Mouse (Mus musculus) MEL (cell line): ENCODE measurements around the gene Rnf185. TPM values are rescaled to one million over a fixed set of nuclear protein-coding genes. Genes with fewer than 3 reads are reported as not detected.

Source experiments
- DNase-seq: peaks from one replicate; pipeline ENCODE4 v3.0.0; 2011; ENCODE audit warnings: low read depth, low spot score
- H3K27ac ChIP-seq: 2 replicates; pipeline ENCODE4 v1.5.1; 2012; ENCODE audit warnings: low read depth, mild to moderate bottlenecking, control low read depth, low read length, moderate library complexity; ENCODE audit not compliant: control insufficient read depth
- H3K27me3 ChIP-seq, 2 experiments: fragments of 150-350 bp in 1 of 2; sonication (generic) in 1 of 2; 2 replicates each; pipeline ENCODE4 v1.6.1; 2012; ENCODE audit warnings: low read length in 2 of 2, mild to moderate bottlenecking in 2 of 2, improper control_type of control experiment in 1 of 2, moderate library complexity in 1 of 2; ENCODE audit not compliant: insufficient read depth in 2 of 2, control insufficient read depth in 1 of 2
- H3K36me3 ChIP-seq, 2 experiments: 2 replicates each; pipeline ENCODE4 v1.6.1; 2012 to 2014; ENCODE audit warnings: low read length in 2 of 2, improper control_type of control experiment in 1 of 2, inconsistent platforms in 1 of 2, mild to moderate bottlenecking in 1 of 2; ENCODE audit not compliant: insufficient read depth in 2 of 2, control insufficient read depth in 1 of 2
- H3K4me1 ChIP-seq, 2 experiments: fragments of 150-350 bp in 1 of 2; sonication (generic) in 1 of 2; 2 replicates each; pipeline ENCODE4 v1.6.1; 2012; ENCODE audit warnings: low read length in 2 of 2, improper control_type of control experiment in 1 of 2, mild to moderate bottlenecking in 1 of 2; ENCODE audit not compliant: insufficient read depth in 2 of 2, control insufficient read depth in 1 of 2
- H3K4me3 ChIP-seq, 2 experiments: fragments of 150-350 bp in 1 of 2; sonication (generic) in 1 of 2; 2 replicates each; pipeline ENCODE4 v1.5.1; 2012; ENCODE audit warnings: low read depth in 2 of 2, low read length in 2 of 2, mild to moderate bottlenecking in 2 of 2, moderate library complexity in 2 of 2, control low read depth in 1 of 2, improper control_type of control experiment in 1 of 2; ENCODE audit not compliant: control insufficient read depth in 1 of 2, insufficient read depth in 1 of 2
- H3K79me2 ChIP-seq: 2 replicates; pipeline ENCODE4 v1.6.1; 2012; ENCODE audit warnings: mild to moderate bottlenecking, low read length, moderate library complexity; ENCODE audit not compliant: control insufficient read depth, poor library complexity, insufficient read depth
- H3K9ac ChIP-seq: 2 replicates; pipeline ENCODE4 v1.6.1; 2012; ENCODE audit warnings: low read depth, mild to moderate bottlenecking, control low read depth, low read length, moderate library complexity; ENCODE audit not compliant: control insufficient read depth, poor library complexity, severe bottlenecking
- H3K9me3 ChIP-seq: fragments of 150-350 bp; sonication (generic); replicated peaks from 2 replicates; pipeline ENCODE4 v1.6.1; 2012; ENCODE audit warnings: mild to moderate bottlenecking, low read length, improper control_type of control experiment, moderate library complexity; ENCODE audit not compliant: insufficient read depth
- CHD1 ChIP-seq: IDR thresholded peaks from 2 replicates; pipeline ENCODE4 v1.6.1; 2012; ENCODE audit warnings: low read depth, mild to moderate bottlenecking, inconsistent platforms, low read length, improper control_type of control experiment
- E2F4 ChIP-seq: IDR thresholded peaks from 2 replicates; pipeline ENCODE4 v1.6.1; 2011; ENCODE audit warnings: low read depth, low read length, improper control_type of control experiment, borderline replicate concordance
- GABPA ChIP-seq: IDR thresholded peaks from 2 replicates; pipeline ENCODE4 v1.6.1; 2012; ENCODE audit warnings: low read depth, mild to moderate bottlenecking, inconsistent platforms, low read length, improper control_type of control experiment, moderate library complexity
- HCFC1 ChIP-seq: IDR thresholded peaks from 2 replicates; pipeline ENCODE4 v1.6.1; 2012; ENCODE audit warnings: low read depth, mild to moderate bottlenecking, inconsistent platforms, low read length, improper control_type of control experiment, moderate library complexity
- KAT2A ChIP-seq: conservative IDR thresholded peaks from 2 replicates; pipeline ENCODE4 v1.6.1; 2012; ENCODE audit warnings: low read depth, low read length, improper control_type of control experiment, inconsistent platforms
- MAFK ChIP-seq: IDR thresholded peaks from 2 replicates; pipeline ENCODE4 v1.6.1; 2011; ENCODE audit warnings: low read depth, mild to moderate bottlenecking, low read length, improper control_type of control experiment, borderline replicate concordance
- MAX ChIP-seq: IDR thresholded peaks from 2 replicates; pipeline ENCODE4 v1.6.1; 2011; ENCODE audit warnings: low read length, improper control_type of control experiment
- MEF2A ChIP-seq: IDR thresholded peaks from 2 replicates; pipeline ENCODE4 v1.6.1; 2014; ENCODE audit warnings: low read depth, mild to moderate bottlenecking, inconsistent platforms, low read length, improper control_type of control experiment; ENCODE audit not compliant: poor library complexity, insufficient replicate concordance, severe bottlenecking; ENCODE audit errors: extremely low read depth
- MYB ChIP-seq: IDR thresholded peaks from 2 replicates; pipeline ENCODE4 v1.6.1; 2011; ENCODE audit warnings: mild to moderate bottlenecking, low read depth, low read length, improper control_type of control experiment
- NRF1 ChIP-seq: IDR thresholded peaks from 2 replicates; pipeline ENCODE4 v1.6.1; 2014; ENCODE audit warnings: low read depth, mild to moderate bottlenecking, inconsistent platforms, low read length, improper control_type of control experiment, moderate library complexity; ENCODE audit not compliant: poor library complexity, insufficient read depth, severe bottlenecking
- POLR2A ChIP-seq, 2 experiments: IDR thresholded peaks; 2 replicates each; pipeline ENCODE4 v1.6.1; 2011 to 2012; ENCODE audit warnings: low read length in 2 of 2, mild to moderate bottlenecking in 2 of 2, control low read depth in 1 of 2, improper control_type of control experiment in 1 of 2, low read depth in 1 of 2, moderate library complexity in 1 of 2; ENCODE audit not compliant: control insufficient read depth in 1 of 2, insufficient read depth in 1 of 2, poor library complexity in 1 of 2
- POLR2AphosphoS2 ChIP-seq: IDR thresholded peaks from 2 replicates; pipeline ENCODE4 v1.6.1; 2011; ENCODE audit warnings: low read length, improper control_type of control experiment
- POLR2AphosphoS5 ChIP-seq: IDR thresholded peaks from 2 replicates; pipeline ENCODE4 v1.6.1; 2012; ENCODE audit warnings: low read depth, borderline replicate concordance, mild to moderate bottlenecking, inconsistent platforms, low read length, moderate library complexity, mixed read lengths
- RAD21 ChIP-seq: IDR thresholded peaks from 2 replicates; pipeline ENCODE4 v1.6.1; 2011; ENCODE audit warnings: mild to moderate bottlenecking, low read depth, low read length, improper control_type of control experiment
- TAL1 ChIP-seq: IDR thresholded peaks from 2 replicates; pipeline ENCODE4 v1.6.1; 2012; ENCODE audit warnings: mild to moderate bottlenecking, inconsistent platforms, low read length, moderate library complexity, mixed read lengths
- TBP ChIP-seq: IDR thresholded peaks from 2 replicates; pipeline ENCODE4 v1.8.0; 2011; ENCODE audit warnings: low read depth, low read length, improper control_type of control experiment
- TCF12 ChIP-seq: IDR thresholded peaks from 2 replicates; pipeline ENCODE4 v1.6.1; 2014; ENCODE audit warnings: low read depth, mild to moderate bottlenecking, inconsistent platforms, low read length, improper control_type of control experiment, moderate library complexity
- UBTF ChIP-seq: IDR thresholded peaks from 2 replicates; pipeline ENCODE4 v1.6.1; 2012; ENCODE audit warnings: low read depth, mild to moderate bottlenecking, inconsistent platforms, low read length, improper control_type of control experiment, moderate library complexity, borderline replicate concordance; ENCODE audit not compliant: insufficient read depth
- USF2 ChIP-seq, 2 experiments: IDR thresholded peaks; 2 replicates each; pipeline ENCODE4 v1.6.1; 2011 to 2012; ENCODE audit warnings: improper control_type of control experiment in 2 of 2, low read length in 2 of 2, borderline replicate concordance in 1 of 2, inconsistent platforms in 1 of 2, low read depth in 1 of 2, mild to moderate bottlenecking in 1 of 2; ENCODE audit not compliant: insufficient read depth in 1 of 2
- ZKSCAN1 ChIP-seq: IDR thresholded peaks from 2 replicates; pipeline ENCODE4 v1.6.1; 2012; ENCODE audit warnings: low read depth, mild to moderate bottlenecking, inconsistent platforms, low read length, improper control_type of control experiment, moderate library complexity
- ZNF384 ChIP-seq: IDR thresholded peaks from 2 replicates; pipeline ENCODE4 v1.6.1; 2012; ENCODE audit warnings: low read depth, mild to moderate bottlenecking, inconsistent platforms, low read length, improper control_type of control experiment
- polyA plus RNA-seq, 2 experiments: library from polyadenylated mRNA; stranded (reverse) in 1 of 2; unstranded in 1 of 2; fragments of >175 nt in 1 of 2; fragments of >200 nt in 1 of 2; gene quantifications; 2 replicates each; pipeline versions ENCODE4 v1.2.1 to v1.2.4; 2012; ENCODE audit warnings: low replicate concordance in 2 of 2, low read depth in 1 of 2; ENCODE audit not compliant: insufficient read length in 2 of 2, insufficient read depth in 1 of 2, missing spikeins in 1 of 2
- total RNA-seq: library from RNA; depleted of rRNA; stranded (reverse); fragments of 300-350 nt; gene quantifications from 2 replicates; pipeline ENCODE4 v1.2.3, GENCODE M21; 2012

The Rnf185 gene
- total and polyA plus RNA-seq, 3 experiments: 9.9 to 13.8 TPM; not detected in 1

- no peak for TF ChIP-seq RAD21
- peak; percentile 10; the same call in 1 of the 2 replicates for TF ChIP-seq TCF12
- H3K9ac ChIP-seq: no peak overlapping the region
- no peaks in the 10 kb centered on the region for H3K79me2 ChIP-seq
- H3K9me3 ChIP-seq: no peaks in the 10 kb centered on the region
- no peak for DNase-seq
- peaks cover 0 to 9% of the 10 kb centered on the region in 2 experiments; a peak in 2 of 4 replicates for H3K4me1 ChIP-seq
- H3K27ac ChIP-seq: no peak overlapping the region
- H3K27me3 ChIP-seq: no peaks in the 10 kb centered on the region
- H3K36me3 ChIP-seq: peaks cover 0 to 6% of the 10 kb centered on the region in 2 experiments; a peak in 1 of 4 replicates
- no peak overlapping the region for H3K4me3 ChIP-seq
These were observed 7.3 kb downstream of the Rnf185 start for GRCm38 (mm10) chr11:3444875-3445274.

- Histone ChIP-seq H3K27me3 (no peaks in the 10 kb centered on the region), H3K4me3 (no peak overlapping the region), H3K4me1 (peaks cover 0 to 9% of the 10 kb centered on the region in 2 experiments; a peak in 2 of 4 replicates), H3K9ac (no peak overlapping the region)
- TF ChIP-seq MYB: no peak
- TF ChIP-seq ZKSCAN1: no peak
- no peak for TF ChIP-seq TAL1
- no peak for TF ChIP-seq TBP
- TF ChIP-seq E2F4: no peak
- no peak for TF ChIP-seq MAX
- no peak for TF ChIP-seq POLR2A (IDR thresholded peaks at IDR 0.05; ENCODE audit: control insufficient read depth in 1 of 2, insufficient read depth in 1 of 2, low read depth in 1 of 2, low read length in 2 of 2, poor library complexity in 1 of 2)
- no peak for TF ChIP-seq POLR2AphosphoS2
- no peak for TF ChIP-seq MEF2A
- TF ChIP-seq MAFK: no peak
- TF ChIP-seq KAT2A: no peak
- no peak for TF ChIP-seq NRF1
- no peak for TF ChIP-seq GABPA
- TF ChIP-seq CHD1: no peak
- TF ChIP-seq USF2 (IDR thresholded peaks at IDR 0.05; ENCODE audit: borderline replicate concordance in 1 of 2, insufficient read depth in 1 of 2, low read depth in 1 of 2, low read length in 2 of 2): no peak
- no peak for TF ChIP-seq UBTF
- no peak for TF ChIP-seq ZNF384
- no peak for TF ChIP-seq HCFC1
- TF ChIP-seq RAD21: no peak
- TF ChIP-seq POLR2AphosphoS5: no peak
- TF ChIP-seq, all 39 proteins: peak for 0
- Histone ChIP-seq H3K79me2 (no peaks in the 10 kb centered on the region), H3K27ac (no peak overlapping the region), H3K9me3 (no peaks in the 10 kb centered on the region), H3K36me3 (peaks cover 0 to 6% of the 10 kb centered on the region in 2 experiments; a peak in 1 of 4 replicates)
- DNase-seq: no peak
These were observed 9.1 kb downstream of the Rnf185 start for GRCm38 (mm10) chr11:3443091-3443490.
